Mouse (Mus musculus) G1E (cell line): ENCODE data around the gene Brd4. TPM values are rescaled to one million over a fixed set of nuclear protein-coding genes. Genes with fewer than 3 reads are reported as not detected.

ENCODE experiments used
- ATAC-seq: 2 replicates; pipeline ENCODE4 v1.8.0; 2016; ENCODE audit warnings: mild to moderate bottlenecking; ENCODE audit not compliant: insufficient number of reproducible peaks, poor library complexity, low FRiP score, severe bottlenecking; ENCODE audit errors: extremely low read depth
- DNase-seq: peaks from one replicate; pipeline ENCODE4 v3.0.0; 2012; ENCODE audit warnings: low spot score
- H3K27me3 ChIP-seq: 2 replicates; pipeline ENCODE4 v1.6.1; 2012; ENCODE audit warnings: mild to moderate bottlenecking, low read length, inconsistent platforms; ENCODE audit not compliant: insufficient read depth
- H3K36me3 ChIP-seq: replicated peaks from 2 replicates; pipeline ENCODE3; 2012; ENCODE audit warnings: mild to moderate bottlenecking, inconsistent platforms
- H3K4me1 ChIP-seq: 2 replicates; pipeline ENCODE4 v1.6.1; 2012; ENCODE audit warnings: low read depth, low read length, inconsistent platforms, mixed read lengths; ENCODE audit not compliant: insufficient read depth
- H3K4me3 ChIP-seq: 2 replicates; pipeline ENCODE4 v1.5.1; 2012; ENCODE audit warnings: low read depth, mild to moderate bottlenecking, inconsistent platforms, low read length, moderate library complexity, mixed read lengths
- H3K9me3 ChIP-seq: replicated peaks from 2 replicates; pipeline ENCODE4 v1.6.1; 2012; ENCODE audit warnings: inconsistent platforms
- CTCF ChIP-seq: IDR thresholded peaks from 2 replicates; pipeline ENCODE4 v1.5.1; 2012; ENCODE audit warnings: low read depth, low read length, inconsistent platforms, mixed read lengths
- GATA1 ChIP-seq: IDR thresholded peaks from 2 replicates; pipeline ENCODE4 v1.6.1; 2012; ENCODE audit warnings: borderline replicate concordance, low read length, inconsistent platforms, mixed read lengths
- GATA2 ChIP-seq: IDR thresholded peaks from 2 replicates; pipeline ENCODE4 v1.6.1; 2012; ENCODE audit warnings: low read depth, low read length, inconsistent platforms, borderline replicate concordance
- POLR2AphosphoS5 ChIP-seq: IDR thresholded peaks from 2 replicates; pipeline ENCODE4 v1.6.1; 2012; ENCODE audit warnings: low read depth, low read length, inconsistent platforms; ENCODE audit not compliant: insufficient replicate concordance
- TAL1 ChIP-seq: conservative IDR thresholded peaks from 2 replicates; pipeline ENCODE4 v1.6.1; 2012; ENCODE audit warnings: low read depth, low read length, inconsistent platforms, mixed read lengths
- polyA plus RNA-seq: library from polyadenylated mRNA; stranded (reverse); fragments of >175 nt; gene quantifications from 2 replicates; pipeline ENCODE4 v1.2.3, GENCODE M21; 2012
- total RNA-seq, 2 experiments: library from RNA; stranded (forward) in 1 of 2; stranded (reverse) in 1 of 2; fragments of 200-1000 nt in 1 of 2; fragments of >200 nt in 1 of 2; fragmentation: Nextera tagmentation in 1 of 2; gene quantifications; 2 replicates each; pipeline ENCODE4 v1.2.3; 2014 to 2017

The Brd4 gene
- total and polyA plus RNA-seq, 3 experiments, result 11.5 to 269 (median 237) TPM

- ATAC-seq (no peak), DNase-seq (no peak)
- Histone ChIP-seq H3K4me1 (peaks cover 8% of the 10 kb centered on the region), H3K36me3 (no peaks in the 10 kb centered on the region), H3K4me3 (no peak overlapping the region), H3K9me3 (no peaks in the 10 kb centered on the region), H3K27me3 (peaks cover 25% of the 10 kb centered on the region)
- TF ChIP-seq POLR2AphosphoS5 (no peak), GATA1 (no peak), GATA2 (no peak), CTCF (no peak), TAL1 (no peak)
These were observed 107.6 kb downstream of the Brd4 start for GRCm38 (mm10) chr17:32176919-32177318.

GRCm38 (mm10) chr17:32173166-32173565, 111.4 kb downstream of the Brd4 start:
- Histone ChIP-seq H3K4me3 (no peak overlapping the region), H3K36me3 (no peaks in the 10 kb centered on the region)
- TF ChIP-seq CTCF (no peak), TAL1 (no peak), GATA2 (no peak), POLR2AphosphoS5 (no peak), GATA1 (no peak)

GRCm38 (mm10) chr17:32172485-32172884, 112.0 kb downstream of the Brd4 start:
- Histone ChIP-seq H3K27me3 (peaks cover 5% of the 10 kb centered on the region), H3K9me3 (no peaks in the 10 kb centered on the region), H3K36me3 (no peaks in the 10 kb centered on the region), H3K4me3 (no peak overlapping the region), H3K4me1 (peaks cover 26% of the 10 kb centered on the region)
- no peak for DNase-seq
- ATAC-seq, result no peak
- no peak for TF ChIP-seq POLR2AphosphoS5
- TF ChIP-seq GATA2, result no peak
- no peak for TF ChIP-seq CTCF
- no peak for TF ChIP-seq TAL1
- TF ChIP-seq GATA1, result no peak

More at GRCm38 (mm10) chr17:32173166-32173565, 111.4 kb downstream of the Brd4 start:
- ATAC-seq (no peak), DNase-seq (no peak)
- peaks cover 26% of the 10 kb centered on the region for H3K4me1 ChIP-seq
- H3K9me3 ChIP-seq, result no peaks in the 10 kb centered on the region
- peaks cover 8% of the 10 kb centered on the region for H3K27me3 ChIP-seq

DNA sequence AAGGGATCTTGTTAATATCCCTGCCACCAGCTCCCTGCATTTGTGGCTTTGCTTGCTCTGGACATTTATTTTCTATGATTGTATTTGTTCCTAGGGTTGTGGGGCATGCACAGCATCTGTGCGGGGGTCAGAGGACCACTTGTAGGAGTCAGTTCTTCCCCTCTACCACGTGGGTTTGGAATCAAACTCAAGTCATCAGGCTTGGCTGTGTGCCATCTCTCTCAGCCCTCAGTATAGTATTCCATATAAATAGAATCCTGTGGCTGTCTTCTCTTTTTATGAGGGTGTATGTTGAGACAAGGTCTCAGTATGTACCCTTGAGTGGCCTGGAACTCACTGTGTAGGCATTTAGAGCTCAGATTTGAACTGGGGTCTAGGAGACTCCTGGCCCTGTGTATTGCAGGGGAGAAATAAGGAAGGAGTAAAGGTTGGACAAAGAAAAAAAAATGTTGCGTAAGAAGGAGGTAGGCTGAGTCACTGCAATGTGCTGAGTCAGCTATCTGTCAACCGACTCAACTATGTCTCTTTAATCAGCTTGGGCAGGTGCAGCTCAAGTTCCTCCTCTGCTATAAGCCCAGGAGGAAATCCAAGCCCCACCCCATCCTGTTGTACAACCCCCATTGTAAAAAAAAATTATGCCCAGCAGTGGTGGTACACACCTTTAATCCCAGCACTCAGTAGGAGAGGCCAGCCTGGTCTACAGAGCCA, 114.8 kb downstream of the Brd4 start:
- DNase-seq, result peak; percentile 50

GRCm38 (mm10) chr17:32166687-32167086, 117.8 kb downstream of the Brd4 start, which contains the start of gene Notch3:
Gene Notch3 (minus strand): TSS chr17:32166852.
- no peaks in the 10 kb centered on the region for H3K36me3 ChIP-seq
- H3K4me3 ChIP-seq, result peak within 1 kb of the TSS; percentile 71
- TF ChIP-seq CTCF, result no peak
- no peak for TF ChIP-seq GATA2
- TF ChIP-seq GATA1, result no peak
- no peak for TF ChIP-seq TAL1
- TF ChIP-seq POLR2AphosphoS5, result no peak
- no peak for ATAC-seq
- no peaks in the 10 kb centered on the region for H3K9me3 ChIP-seq
- peaks cover 29% of the 10 kb centered on the region for H3K27me3 ChIP-seq
- H3K4me1 ChIP-seq, result peaks cover 61% of the 10 kb centered on the region
- DNase-seq, result peak; percentile 56

More for the DNA sequence above, 114.8 kb downstream of the Brd4 start:
- no peak overlapping the region for H3K4me3 ChIP-seq
- peaks cover 45% of the 10 kb centered on the region for H3K4me1 ChIP-seq
- peaks cover 12% of the 10 kb centered on the region for H3K27me3 ChIP-seq
- ATAC-seq, result peak; percentile 73
- no peaks in the 10 kb centered on the region for H3K36me3 ChIP-seq
- no peak for TF ChIP-seq GATA2
- no peak for TF ChIP-seq GATA1
- TF ChIP-seq POLR2AphosphoS5, result no peak
- no peak for TF ChIP-seq CTCF
- TF ChIP-seq TAL1, result no peak
- H3K9me3 ChIP-seq, result no peaks in the 10 kb centered on the region

DNA sequence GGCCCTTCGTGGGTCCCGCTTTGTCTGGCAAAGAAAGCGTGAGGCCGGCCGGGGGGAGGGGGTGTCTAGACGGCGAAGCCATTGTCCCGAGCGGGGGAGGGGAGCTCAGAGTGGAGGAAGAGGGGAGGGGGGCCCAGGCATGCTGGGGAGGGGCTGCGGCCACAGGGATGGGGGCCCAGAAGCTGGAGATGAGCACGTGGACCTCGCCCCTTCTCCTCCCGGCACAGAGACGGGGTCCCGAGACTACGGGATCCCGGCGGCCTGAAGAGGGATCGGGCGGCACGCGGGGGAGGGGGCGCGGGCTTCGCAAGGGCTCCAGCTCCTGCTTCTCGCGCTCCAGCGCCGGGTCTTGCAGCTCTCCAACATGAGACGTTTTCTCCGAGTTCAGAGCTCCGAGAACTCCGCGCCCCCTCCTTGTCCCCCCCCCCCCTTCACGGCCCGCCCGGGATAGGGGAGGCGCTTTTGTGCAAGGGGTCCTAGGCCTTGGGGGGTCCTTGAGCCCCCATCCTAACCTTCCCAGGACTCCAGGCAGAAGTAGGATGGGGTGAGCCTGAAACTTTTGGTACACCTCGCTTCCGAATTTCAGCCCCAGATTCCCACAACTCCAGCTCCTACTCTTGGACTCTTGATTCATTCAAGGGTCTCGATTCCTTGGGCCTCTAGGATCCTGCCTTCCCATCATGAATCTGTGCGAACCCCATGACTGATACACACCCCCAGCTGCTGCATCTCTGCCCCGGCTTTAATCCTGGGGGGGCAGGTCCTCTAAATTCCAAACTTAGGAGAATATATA, 118.5 kb downstream of the Brd4 start:
- Histone ChIP-seq H3K27me3 (peaks cover 36% of the 10 kb centered on the region), H3K4me3 (peak overlapping the region; percentile 71), H3K9me3 (no peaks in the 10 kb centered on the region), H3K36me3 (no peaks in the 10 kb centered on the region), H3K4me1 (peaks cover 66% of the 10 kb centered on the region)
- no peak for ATAC-seq
- peak; percentile 48 for DNase-seq
- TF ChIP-seq GATA2, result no peak
- TF ChIP-seq GATA1, result no peak
- no peak for TF ChIP-seq POLR2AphosphoS5
- no peak for TF ChIP-seq TAL1
- TF ChIP-seq CTCF, result no peak
